Mouse (Mus musculus) limb, embryonic 14.5 days (tissue): Measurements from ENCODE around the gene Smim13. TPM values are rescaled to one million over a fixed set of nuclear protein-coding genes. Genes with fewer than 3 reads are reported as not detected.

ENCODE experiments used
- ATAC-seq: fragments of 200-750 bp; cut with Nextera tagmentation; 2 replicates; pipeline ENCODE4 v1.8.0; 2017; ENCODE audit warnings: low read depth, moderate number of reproducible peaks, moderate TSS enrichment; ENCODE audit not compliant: low FRiP score
- DNase-seq: peaks from one replicate; pipeline ENCODE4 v3.0.0-alpha.2; 2015; ENCODE audit warnings: low spot score
- H3K27ac ChIP-seq: fragments of 300-500 bp; sonication (generic); replicated peaks from 2 replicates; pipeline ENCODE4 v1.5.1; 2014; ENCODE audit warnings: low read depth, mild to moderate bottlenecking, low read length, moderate library complexity, mixed read lengths
- H3K27me3 ChIP-seq: fragments of 300-500 bp; sonication (generic); 2 replicates; pipeline ENCODE4 v1.6.1; 2014; ENCODE audit warnings: low read length, mixed read lengths; ENCODE audit not compliant: control insufficient read depth, insufficient read depth
- H3K36me3 ChIP-seq: fragments of 300-500 bp; sonication (generic); 2 replicates; pipeline ENCODE4 v1.6.1; 2014; ENCODE audit warnings: mild to moderate bottlenecking, low read length, moderate library complexity, mixed read lengths; ENCODE audit not compliant: control insufficient read depth, insufficient read depth
- H3K4me1 ChIP-seq: fragments of 300-500 bp; sonication (generic); 2 replicates; pipeline ENCODE4 v1.6.1; 2014; ENCODE audit warnings: antibody characterized with exemption, low read length, mixed read lengths; ENCODE audit not compliant: control insufficient read depth, insufficient read depth
- H3K4me2 ChIP-seq: fragments of 300-500 bp; sonication (generic); replicated peaks from 2 replicates; pipeline ENCODE4 v1.6.1; 2014; ENCODE audit warnings: low read depth, mild to moderate bottlenecking, low read length, moderate library complexity; ENCODE audit not compliant: severe bottlenecking
- H3K4me3 ChIP-seq: fragments of 300-500 bp; sonication (generic); replicated peaks from 2 replicates; pipeline ENCODE4 v1.5.1; 2014; ENCODE audit warnings: low read length
- H3K9ac ChIP-seq: fragments of 300-500 bp; sonication (generic); 2 replicates; pipeline ENCODE4 v1.6.1; 2014; ENCODE audit warnings: mild to moderate bottlenecking, low read depth, low read length, moderate library complexity; ENCODE audit not compliant: severe bottlenecking
- H3K9me3 ChIP-seq: fragments of 300-500 bp; sonication (generic); 2 replicates; pipeline ENCODE4 v1.6.1; 2016; ENCODE audit warnings: low read length; ENCODE audit not compliant: control insufficient read depth
- POLR2A ChIP-seq: fragments of 200-500 bp; IDR thresholded peaks from 2 replicates; pipeline ENCODE4 v1.8.0; 2012; ENCODE audit warnings: inconsistent platforms, mild to moderate bottlenecking, moderate library complexity, borderline replicate concordance; ENCODE audit not compliant: insufficient read depth, insufficient read length; ENCODE audit errors: extremely low read depth
- WGBS: fragments of 180-500 bp; shearing (Covaris S2); extraction: QIAGEN DNeasy Blood & Tissue Kit; methylation state at CpG from one replicate; pipeline ENCODE4 v1.1.7; 2014; 5-methylcytosine and 5-hydroxymethylcytosine counted together
- polyA plus RNA-seq, 2 experiments: library from polyadenylated mRNA; depleted of rRNA in 1 of 2; stranded (reverse) in 1 of 2; unstranded in 1 of 2; fragments of >200 nt; fragmentation: Nextera tagmentation in 1 of 2; extraction: Ambion mirVana in 1 of 2; gene quantifications; 2 replicates each; pipeline versions ENCODE4 v1.2.1 to v1.2.3; 2012 to 2014

Gene Smim13
- polyA plus RNA-seq, 2 experiments = 12.3 to 15.8 TPM

- ATAC-seq (no peak), DNase-seq (no peak)
- no peak overlapping the region for H3K4me2 ChIP-seq
- no peak overlapping the region for H3K4me3 ChIP-seq
- no peaks in the 10 kb centered on the region for H3K36me3 ChIP-seq
- no peak overlapping the region for H3K27ac ChIP-seq
- TF ChIP-seq POLR2A = no peak
- 88% methylated on average over 12 of the region's 12 CpGs for WGBS
- H3K9ac ChIP-seq = no peak overlapping the region
- no peaks in the 10 kb centered on the region for H3K27me3 ChIP-seq
- no peaks in the 10 kb centered on the region for H3K9me3 ChIP-seq
- H3K4me1 ChIP-seq = no peaks in the 10 kb centered on the region
Measured at GRCm38 (mm10) chr13:41231389-41231983, 18.2 kb upstream of the Smim13 start.

- no peak overlapping the region for H3K9ac ChIP-seq
- H3K4me3 ChIP-seq = no peak overlapping the region
- H3K9me3 ChIP-seq = no peaks in the 10 kb centered on the region
- no peaks in the 10 kb centered on the region for H3K36me3 ChIP-seq
- no peaks in the 10 kb centered on the region for H3K4me1 ChIP-seq
- ATAC-seq (no peak), DNase-seq (no peak)
- WGBS = 88% methylated on average over 15 of the region's 15 CpGs
- no peak overlapping the region for H3K4me2 ChIP-seq
- no peak for TF ChIP-seq POLR2A
- H3K27me3 ChIP-seq = no peaks in the 10 kb centered on the region
- H3K27ac ChIP-seq = no peak overlapping the region
Measured at GRCm38 (mm10) chr13:41232209-41232608, 17.4 kb upstream of the Smim13 start.

- Histone ChIP-seq H3K9ac (no peak overlapping the region), H3K27ac (no peak overlapping the region), H3K4me2 (no peak overlapping the region), H3K4me3 (no peak overlapping the region), H3K27me3 (no peaks in the 10 kb centered on the region), H3K36me3 (no peaks in the 10 kb centered on the region), H3K4me1 (no peaks in the 10 kb centered on the region), H3K9me3 (no peaks in the 10 kb centered on the region)
- 82% methylated on average over 7 of the region's 7 CpGs for WGBS
- TF ChIP-seq POLR2A = no peak
- ATAC-seq (no peak), DNase-seq (no peak)
Measured at GRCm38 (mm10) chr13:41233241-41233640, 16.4 kb upstream of the Smim13 start.

GRCm38 (mm10) chr13:41235181-41235580 lies 14.5 kb upstream of the Smim13 start:
- ATAC-seq = no peak
- WGBS = 85% methylated on average over 6 of the region's 6 CpGs
- no peak for TF ChIP-seq POLR2A
- no peak overlapping the region for H3K4me2 ChIP-seq
- H3K36me3 ChIP-seq = no peaks in the 10 kb centered on the region
- no peak overlapping the region for H3K9ac ChIP-seq
- H3K27me3 ChIP-seq = no peaks in the 10 kb centered on the region
- H3K9me3 ChIP-seq = no peaks in the 10 kb centered on the region
- no peaks in the 10 kb centered on the region for H3K4me1 ChIP-seq
- H3K27ac ChIP-seq = no peak overlapping the region
- H3K4me3 ChIP-seq = no peak overlapping the region
- DNase-seq = no peak

GRCm38 (mm10) chr13:41235845-41236741 lies 13.6 kb upstream of the Smim13 start:
- TF ChIP-seq POLR2A = no peak
- H3K4me2 ChIP-seq = no peak overlapping the region
- H3K36me3 ChIP-seq = no peaks in the 10 kb centered on the region
- H3K9me3 ChIP-seq = no peaks in the 10 kb centered on the region
- ATAC-seq = no peak
- H3K4me3 ChIP-seq = no peak overlapping the region
- no peak overlapping the region for H3K27ac ChIP-seq
- WGBS = 73% methylated on average over 13 of the region's 13 CpGs
- H3K4me1 ChIP-seq = no peaks in the 10 kb centered on the region
- no peak for DNase-seq
- no peaks in the 10 kb centered on the region for H3K27me3 ChIP-seq
- no peak overlapping the region for H3K9ac ChIP-seq
